Mouse (Mus musculus): ENCODE data around the gene Etv3.
"Not testable (repeated sequence)": the region's sequence is repeated elsewhere in the genome, so short reads cannot be mapped to it uniquely, and the experiment has no call there.

GRCm38 (mm10) chr3:87478596-87478995 lies 46.6 kb upstream of the Etv3 start:
- not testable (repeated sequence) for TF ChIP-seq POLR2AphosphoS2 (IDR thresholded peaks at IDR 0.05; ENCODE audit: low read depth, low read length); POLR2A (IDR thresholded peaks at IDR 0.05; ENCODE audit: low read depth, low read length); EP300 (IDR thresholded peaks at IDR 0.05; ENCODE audit: low read length); CTCF (conservative IDR thresholded peaks at IDR 0.05 in 1 of 2, IDR thresholded peaks at IDR 0.05 in 1 of 2; ENCODE audit: low read depth in 2 of 2, low read length in 2 of 2); MAX (IDR thresholded peaks at IDR 0.05; ENCODE audit: low read length); E2F4 (IDR thresholded peaks at IDR 0.05; ENCODE audit: insufficient replicate concordance, low read depth, low read length); GABPA (IDR thresholded peaks at IDR 0.05; ENCODE audit: insufficient replicate concordance, low read depth, low read length); HCFC1 (IDR thresholded peaks at IDR 0.05; ENCODE audit: low read depth, low read length); CHD1 (IDR thresholded peaks at IDR 0.05; ENCODE audit: low read depth, low read length); SIN3A (IDR thresholded peaks at IDR 0.05; ENCODE audit: low read length); CHD2 (IDR thresholded peaks at IDR 0.05; ENCODE audit: low read length); ZMIZ1 (IDR thresholded peaks at IDR 0.05; ENCODE audit: low read depth, low read length)
